Mouse (Mus musculus): Measurements from ENCODE around the gene Bard1.

- TF ChIP-seq CTCF (IDR thresholded peaks at IDR 0.05; ENCODE audit: borderline replicate concordance, insufficient read depth, low read length) = no peak
- no peak for TF ChIP-seq POLR2A (IDR thresholded peaks at IDR 0.05; ENCODE audit: low read depth, low read length)
These were observed 50.2 kb downstream of the Bard1 start for GRCm38 (mm10) chr1:71052756-71053155.
